Mouse (Mus musculus) CH12.LX (cell line): ENCODE data around the gene Arpc3. TPM values are rescaled to one million over a fixed set of nuclear protein-coding genes. Genes with fewer than 3 reads are reported as not detected.

Source experiments
- DNase-seq: peaks from one replicate; pipeline ENCODE4 v3.0.0-alpha.2; 2013; ENCODE audit errors: extremely low read depth
- H3K27ac ChIP-seq: 2 replicates; pipeline ENCODE4 v1.5.1; 2012; ENCODE audit warnings: low read depth, mild to moderate bottlenecking, control low read depth, moderate library complexity; ENCODE audit not compliant: insufficient read depth
- H3K27me3 ChIP-seq: replicated peaks from 2 replicates; pipeline ENCODE3; 2012; ENCODE audit warnings: inconsistent platforms
- H3K36me3 ChIP-seq, 2 experiments: replicated peaks in 1 of 2; 2 replicates each; pipeline versions ENCODE3 to v1.6.1; 2012; ENCODE audit warnings: inconsistent platforms in 1 of 2, low read length in 1 of 2, mild to moderate bottlenecking in 1 of 2, mixed read lengths in 1 of 2, moderate library complexity in 1 of 2; ENCODE audit not compliant: control insufficient read depth in 1 of 2, insufficient read depth in 1 of 2
- H3K4me1 ChIP-seq, 2 experiments: 2 replicates each; pipeline ENCODE4 v1.6.1; 2012; ENCODE audit warnings: inconsistent platforms in 1 of 2, moderate library complexity in 1 of 2; ENCODE audit not compliant: insufficient read depth in 2 of 2, control insufficient read depth in 1 of 2
- H3K4me2 ChIP-seq: 2 replicates; pipeline ENCODE4 v1.6.1; 2012; ENCODE audit warnings: low read depth, mild to moderate bottlenecking, control low read depth; ENCODE audit not compliant: poor library complexity, insufficient read depth, severe bottlenecking
- H3K4me3 ChIP-seq, 3 experiments: fragments of 150-350 bp in 1 of 3; sonication (generic) in 1 of 3; replicated peaks in 1 of 3; 2 replicates each; pipeline versions ENCODE3 to v1.5.1; 2011 to 2012; ENCODE audit warnings: low read depth in 2 of 3, low read length in 2 of 3, mild to moderate bottlenecking in 2 of 3, moderate library complexity in 2 of 3, control low read depth in 1 of 3, improper control_type of control experiment in 1 of 3, inconsistent platforms in 1 of 3, mixed read lengths in 1 of 3; ENCODE audit not compliant: poor library complexity in 1 of 3
- H3K79me2 ChIP-seq: replicated peaks from 2 replicates; pipeline ENCODE4 v1.6.1; 2012; ENCODE audit warnings: mild to moderate bottlenecking, moderate library complexity; ENCODE audit not compliant: control insufficient read depth, poor library complexity, insufficient read depth, severe bottlenecking; ENCODE audit errors: extremely low read depth
- H3K9ac ChIP-seq: 2 replicates; pipeline ENCODE4 v1.6.1; 2012; ENCODE audit warnings: low read depth, mild to moderate bottlenecking, control low read depth, moderate library complexity; ENCODE audit not compliant: insufficient read depth
- H3K9me3 ChIP-seq: replicated peaks from 2 replicates; pipeline ENCODE3; 2012; ENCODE audit warnings: low read length, inconsistent platforms, mixed read lengths
- CHD1 ChIP-seq: IDR thresholded peaks from 2 replicates; pipeline ENCODE4 v1.6.1; 2012; ENCODE audit warnings: low read depth, low read length, improper control_type of control experiment, inconsistent platforms
- CHD2 ChIP-seq: IDR thresholded peaks from 2 replicates; pipeline ENCODE4 v1.6.1; 2011; ENCODE audit warnings: low read length, improper control_type of control experiment
- CTCF ChIP-seq, 2 experiments: IDR thresholded peaks in 1 of 2; conservative IDR thresholded peaks in 1 of 2; 2 replicates each; pipeline ENCODE4 v1.5.1; 2011 to 2012; ENCODE audit warnings: low read depth in 2 of 2, low read length in 2 of 2, improper control_type of control experiment in 1 of 2, inconsistent platforms in 1 of 2, mild to moderate bottlenecking in 1 of 2, moderate library complexity in 1 of 2
- E2F4 ChIP-seq: IDR thresholded peaks from 2 replicates; pipeline ENCODE4 v1.6.1; 2011; ENCODE audit warnings: low read depth, low read length, improper control_type of control experiment; ENCODE audit not compliant: insufficient replicate concordance
- ELF1 ChIP-seq: IDR thresholded peaks from 2 replicates; pipeline ENCODE4 v1.6.1; 2014; ENCODE audit warnings: low read depth, mild to moderate bottlenecking, inconsistent platforms, low read length, improper control_type of control experiment
- EP300 ChIP-seq: IDR thresholded peaks from 2 replicates; pipeline ENCODE4 v1.6.1; 2011; ENCODE audit warnings: low read length, improper control_type of control experiment
- ETS1 ChIP-seq: conservative IDR thresholded peaks from 2 replicates; pipeline ENCODE4 v1.6.1; 2012; ENCODE audit warnings: low read depth, mild to moderate bottlenecking, inconsistent platforms, low read length, improper control_type of control experiment, moderate library complexity
- HCFC1 ChIP-seq: IDR thresholded peaks from 2 replicates; pipeline ENCODE4 v1.6.1; 2012; ENCODE audit warnings: low read depth, mild to moderate bottlenecking, inconsistent platforms, low read length, improper control_type of control experiment
- IRF4 ChIP-seq: IDR thresholded peaks from 2 replicates; pipeline ENCODE4 v1.6.1; 2014; ENCODE audit warnings: low read depth, mild to moderate bottlenecking, inconsistent platforms, low read length, improper control_type of control experiment
- JUND ChIP-seq: conservative IDR thresholded peaks from 2 replicates; pipeline ENCODE4 v1.6.1; 2011; ENCODE audit warnings: low read depth, low read length, improper control_type of control experiment
- KAT2A ChIP-seq: IDR thresholded peaks from 2 replicates; pipeline ENCODE4 v1.6.1; 2012; ENCODE audit warnings: low read length, improper control_type of control experiment, inconsistent platforms; ENCODE audit not compliant: insufficient replicate concordance
- MAFK ChIP-seq: IDR thresholded peaks from 2 replicates; pipeline ENCODE4 v1.6.1; 2011; ENCODE audit warnings: low read length, improper control_type of control experiment; ENCODE audit not compliant: insufficient replicate concordance
- MAX ChIP-seq: IDR thresholded peaks from 2 replicates; pipeline ENCODE4 v1.6.1; 2011; ENCODE audit warnings: low read length, improper control_type of control experiment
- MAZ ChIP-seq: IDR thresholded peaks from 2 replicates; pipeline ENCODE4 v1.6.1; 2012; ENCODE audit warnings: low read depth, mild to moderate bottlenecking, inconsistent platforms, low read length, improper control_type of control experiment, moderate library complexity
- MEF2A ChIP-seq: IDR thresholded peaks from 2 replicates; pipeline ENCODE4 v1.6.1; 2014; ENCODE audit warnings: low read depth, mild to moderate bottlenecking, inconsistent platforms, low read length, improper control_type of control experiment, borderline replicate concordance
- MYC ChIP-seq: IDR thresholded peaks from 2 replicates; pipeline ENCODE4 v1.6.1; 2011; ENCODE audit warnings: low read depth, mild to moderate bottlenecking, improper control_type of control experiment, low read length
- NELFE ChIP-seq: IDR thresholded peaks from 2 replicates; pipeline ENCODE4 v1.6.1; 2011; ENCODE audit warnings: low read depth, low read length, improper control_type of control experiment
- NRF1 ChIP-seq: IDR thresholded peaks from 2 replicates; pipeline ENCODE4 v1.6.1; 2014; ENCODE audit warnings: low read depth, mild to moderate bottlenecking, inconsistent platforms, low read length, improper control_type of control experiment, moderate library complexity
- POLR2A ChIP-seq: IDR thresholded peaks from 2 replicates; pipeline ENCODE4 v1.6.1; 2011; ENCODE audit warnings: low read depth, mild to moderate bottlenecking, improper control_type of control experiment, low read length
- RAD21 ChIP-seq: IDR thresholded peaks from 2 replicates; pipeline ENCODE4 v1.6.1; 2011; ENCODE audit warnings: low read depth, mild to moderate bottlenecking, low read length, improper control_type of control experiment, moderate library complexity
- SIN3A ChIP-seq: IDR thresholded peaks from 2 replicates; pipeline ENCODE4 v1.6.1; 2012; ENCODE audit warnings: low read length, improper control_type of control experiment, inconsistent platforms
- USF1 ChIP-seq: IDR thresholded peaks from 2 replicates; pipeline ENCODE4 v1.6.1; 2014; ENCODE audit warnings: low read depth, mild to moderate bottlenecking, inconsistent platforms, low read length, improper control_type of control experiment
- USF2 ChIP-seq: conservative IDR thresholded peaks from 2 replicates; pipeline ENCODE4 v1.6.1; 2011; ENCODE audit warnings: low read depth, low read length, improper control_type of control experiment
- ZC3H11A ChIP-seq: IDR thresholded peaks from 2 replicates; pipeline ENCODE4 v1.6.1; 2012; ENCODE audit warnings: low read depth, mild to moderate bottlenecking, inconsistent platforms, low read length, improper control_type of control experiment
- ZKSCAN1 ChIP-seq: IDR thresholded peaks from 2 replicates; pipeline ENCODE4 v1.6.1; 2012; ENCODE audit warnings: low read depth, inconsistent platforms, low read length, improper control_type of control experiment, borderline replicate concordance
- ZMIZ1 ChIP-seq: IDR thresholded peaks from 2 replicates; pipeline ENCODE4 v1.6.1; 2012; ENCODE audit warnings: low read depth, mild to moderate bottlenecking, inconsistent platforms, low read length, improper control_type of control experiment
- dilution Hi-C: fragments of 300-500 bp; cut with MboI; formaldehyde crosslinking; loops from 2 replicates; pipeline ENCODE4 v1.14.3; 2020; ENCODE audit warnings: low sequenced_read_pairs; ENCODE audit not compliant: extremely low pct_unique_long_range_greater_than_20kb, extremely low pct_ligation_motif_present
- in situ Hi-C: fragments of 300-500 bp; cut with MboI; formaldehyde crosslinking; loops from 3 replicates; pipeline ENCODE4 v1.14.3; 2019; ENCODE audit warnings: low sequenced_read_pairs, low pct_ligation_motif_present, low pct_unique_long_range_greater_than_20kb, mixed read lengths
- polyA plus RNA-seq: library from polyadenylated mRNA; unstranded; fragments of >175 nt; gene quantifications from 2 replicates; pipeline ENCODE4 v1.2.1, GENCODE M21; 2012; ENCODE audit warnings: low read depth; ENCODE audit not compliant: insufficient read length
- total RNA-seq, 2 experiments: library from RNA; depleted of rRNA; stranded (reverse); fragments of 300-350 nt in 1 of 2; fragments of >200 nt in 1 of 2; gene quantifications; 2 replicates each; pipeline ENCODE4 v1.2.3; 2012 to 2014

The Arpc3 gene
- total and polyA plus RNA-seq, 3 experiments, result 256 to 543 (median 297) TPM

GRCm38 (mm10) chr5:122412826-122413225, 21.1 kb downstream of the Arpc3 start:
- no peak for DNase-seq
- H3K9ac ChIP-seq, result no peak overlapping the region
- no peak overlapping the region for H3K4me2 ChIP-seq
- no peaks in the 10 kb centered on the region for H3K79me2 ChIP-seq
- H3K27ac ChIP-seq, result no peak overlapping the region
- in situ Hi-C loops, result no loop called here
- TF ChIP-seq MAFK, result no peak
- TF ChIP-seq ETS1, result no peak
- TF ChIP-seq ZC3H11A, result no peak
- TF ChIP-seq E2F4, result no peak
- no peak for TF ChIP-seq ZMIZ1
- no peak for TF ChIP-seq HCFC1
- TF ChIP-seq NELFE, result no peak
- no peak for TF ChIP-seq ZKSCAN1
- TF ChIP-seq CHD1, result no peak
- TF ChIP-seq IRF4, result no peak
- no peak for TF ChIP-seq MAZ
- no peak for TF ChIP-seq JUND
- TF ChIP-seq POLR2A, result no peak
- no peak for TF ChIP-seq KAT2A
- no peak for TF ChIP-seq MYC
- TF ChIP-seq MAX, result no peak
- no peak for TF ChIP-seq USF1
- no peak for TF ChIP-seq RAD21
- H3K4me3 ChIP-seq, result no peak overlapping the region
- dilution Hi-C loops, result no loop called here
- H3K9me3 ChIP-seq, result peaks cover 2% of the 10 kb centered on the region
- H3K36me3 ChIP-seq, result peaks cover 6 to 18% of the 10 kb centered on the region in 2 experiments
- no peaks in the 10 kb centered on the region for H3K27me3 ChIP-seq
- H3K4me1 ChIP-seq, result no peaks in the 10 kb centered on the region

GRCm38 (mm10) chr5:122414351-122414750, 22.7 kb downstream of the Arpc3 start:
- Histone ChIP-seq H3K9me3 (peaks cover 2% of the 10 kb centered on the region), H3K9ac (no peak overlapping the region), H3K4me3 (no peak overlapping the region), H3K27me3 (no peaks in the 10 kb centered on the region), H3K27ac (no peak overlapping the region), H3K79me2 (no peaks in the 10 kb centered on the region), H3K4me2 (no peak overlapping the region), H3K4me1 (no peaks in the 10 kb centered on the region), H3K36me3 (peaks cover 6 to 12% of the 10 kb centered on the region in 2 experiments)
- in situ Hi-C loops, result no loop called here
- dilution Hi-C loops, result no loop called here
- DNase-seq, result no peak
- TF ChIP-seq EP300 (no peak), NRF1 (no peak), HCFC1 (no peak), CHD2 (no peak), SIN3A (no peak), MEF2A (no peak), USF2 (no peak), ELF1 (no peak), USF1 (no peak), ETS1 (no peak), JUND (no peak), MAX (no peak), CHD1 (no peak), CTCF (conservative IDR thresholded peaks at IDR 0.05 in 1 of 2, IDR thresholded peaks at IDR 0.05 in 1 of 2; ENCODE audit: low read depth in 2 of 2, low read length in 2 of 2) (no peak), POLR2A (no peak)
